Mouse (Mus musculus): ENCODE results near the gene Dcakd.

- TF ChIP-seq CTCF (IDR thresholded peaks at IDR 0.05; ENCODE audit: insufficient read depth, low read depth, low read length) (no peak), POLR2A (IDR thresholded peaks at IDR 0.05; ENCODE audit: insufficient read depth, low read depth, low read length) (no peak)
Observed at GRCm38 (mm10) chr11:102998254-102998576, 29.9 kb downstream of the Dcakd start.

Measured in olfactory bulb, adult 2 months (tissue).